Mouse (Mus musculus): ENCODE results near the gene Gm3164. TPM values are rescaled to one million over a fixed set of nuclear protein-coding genes. Genes with fewer than 3 reads are reported as not detected.
"Not testable (repeated sequence)": the region's sequence is repeated elsewhere in the genome, so short reads cannot be mapped to it uniquely, and the experiment has no call there.

Gm3164 gene
- polyA plus RNA-seq, 1 experiment from 2014 or later, result not detected

- not testable (repeated sequence) for ATAC-seq (replicated peaks; ENCODE audit: low FRiP score, low TSS enrichment, low read depth); H3K4me3 ChIP-seq (ENCODE audit: low read depth, low read length); H3K27me3 ChIP-seq (replicated peaks; ENCODE audit: control insufficient read depth, insufficient read depth, low read length); DNase-seq (ENCODE audit: low spot score); H3K9me3 ChIP-seq (ENCODE audit: control insufficient read depth, low read length); H3K9ac ChIP-seq (ENCODE audit: low read length); H3K4me2 ChIP-seq (ENCODE audit: low read length); H3K36me3 ChIP-seq (ENCODE audit: control insufficient read depth, insufficient read depth, low read length); H3K4me1 ChIP-seq (replicated peaks; ENCODE audit: control insufficient read depth, insufficient read depth, low read length); H3K27ac ChIP-seq (ENCODE audit: low read depth)
- WGBS, result 87% methylated on average over 5 of the region's 5 CpGs
Observed at GRCm38 (mm10) chr14:4400115-4400789, 15.0 kb upstream of the Gm3164 start.

GRCm38 (mm10) chr14:4401245-4401644 lies 14.0 kb upstream of the Gm3164 start:
- H3K27me3 ChIP-seq (replicated peaks; ENCODE audit: control insufficient read depth, insufficient read depth, low read length); ATAC-seq (replicated peaks; ENCODE audit: low FRiP score, low TSS enrichment, low read depth); H3K4me3 ChIP-seq (ENCODE audit: low read depth, low read length); H3K4me2 ChIP-seq (ENCODE audit: low read length); H3K4me1 ChIP-seq (replicated peaks; ENCODE audit: control insufficient read depth, insufficient read depth, low read length); H3K9ac ChIP-seq (ENCODE audit: low read length); H3K9me3 ChIP-seq (ENCODE audit: control insufficient read depth, low read length); DNase-seq (ENCODE audit: low spot score); H3K36me3 ChIP-seq (ENCODE audit: control insufficient read depth, insufficient read depth, low read length); H3K27ac ChIP-seq (ENCODE audit: low read depth): not testable (repeated sequence)
- WGBS, result 82% methylated on average over 5 of the region's 5 CpGs

GRCm38 (mm10) chr14:4403840-4404239 lies 11.4 kb upstream of the Gm3164 start:
- ATAC-seq (replicated peaks; ENCODE audit: low FRiP score, low TSS enrichment, low read depth); H3K36me3 ChIP-seq (ENCODE audit: control insufficient read depth, insufficient read depth, low read length); H3K9me3 ChIP-seq (ENCODE audit: control insufficient read depth, low read length); H3K27me3 ChIP-seq (replicated peaks; ENCODE audit: control insufficient read depth, insufficient read depth, low read length); DNase-seq (ENCODE audit: low spot score); H3K4me2 ChIP-seq (ENCODE audit: low read length); H3K27ac ChIP-seq (ENCODE audit: low read depth); H3K9ac ChIP-seq (ENCODE audit: low read length); H3K4me1 ChIP-seq (replicated peaks; ENCODE audit: control insufficient read depth, insufficient read depth, low read length); H3K4me3 ChIP-seq (ENCODE audit: low read depth, low read length): not testable (repeated sequence)

GRCm38 (mm10) chr14:4409939-4410338 lies 5.3 kb upstream of the Gm3164 start:
- H3K4me3 ChIP-seq (ENCODE audit: low read depth, low read length); H3K27ac ChIP-seq (ENCODE audit: low read depth); H3K27me3 ChIP-seq (replicated peaks; ENCODE audit: control insufficient read depth, insufficient read depth, low read length); DNase-seq (ENCODE audit: low spot score); H3K9ac ChIP-seq (ENCODE audit: low read length); H3K36me3 ChIP-seq (ENCODE audit: control insufficient read depth, insufficient read depth, low read length); ATAC-seq (replicated peaks; ENCODE audit: low FRiP score, low TSS enrichment, low read depth); H3K4me2 ChIP-seq (ENCODE audit: low read length); H3K9me3 ChIP-seq (ENCODE audit: control insufficient read depth, low read length); H3K4me1 ChIP-seq (replicated peaks; ENCODE audit: control insufficient read depth, insufficient read depth, low read length): not testable (repeated sequence)
- 64% methylated on average over 1 of the region's 1 CpGs for WGBS

- not testable (repeated sequence) for DNase-seq (ENCODE audit: low spot score); H3K9me3 ChIP-seq (ENCODE audit: control insufficient read depth, low read length); H3K9ac ChIP-seq (ENCODE audit: low read length); H3K4me3 ChIP-seq (ENCODE audit: low read depth, low read length); H3K27ac ChIP-seq (ENCODE audit: low read depth); ATAC-seq (replicated peaks; ENCODE audit: low FRiP score, low TSS enrichment, low read depth); H3K36me3 ChIP-seq (ENCODE audit: control insufficient read depth, insufficient read depth, low read length); H3K4me1 ChIP-seq (replicated peaks; ENCODE audit: control insufficient read depth, insufficient read depth, low read length); H3K4me2 ChIP-seq (ENCODE audit: low read length); H3K27me3 ChIP-seq (replicated peaks; ENCODE audit: control insufficient read depth, insufficient read depth, low read length)
Observed at GRCm38 (mm10) chr14:4430692-4431091, 15.4 kb downstream of the Gm3164 start, which contains the start of gene Gm3173. Gm3173 (plus strand) TSS chr14:4430992.

- H3K4me3 ChIP-seq (ENCODE audit: low read depth, low read length); H3K36me3 ChIP-seq (ENCODE audit: control insufficient read depth, insufficient read depth, low read length); H3K27ac ChIP-seq (ENCODE audit: low read depth); H3K27me3 ChIP-seq (replicated peaks; ENCODE audit: control insufficient read depth, insufficient read depth, low read length); H3K9me3 ChIP-seq (ENCODE audit: control insufficient read depth, low read length); H3K4me1 ChIP-seq (replicated peaks; ENCODE audit: control insufficient read depth, insufficient read depth, low read length); H3K9ac ChIP-seq (ENCODE audit: low read length); DNase-seq (ENCODE audit: low spot score); ATAC-seq (replicated peaks; ENCODE audit: low FRiP score, low TSS enrichment, low read depth); H3K4me2 ChIP-seq (ENCODE audit: low read length): not testable (repeated sequence)
- no CpG with 5 or more reads among the region's 2 CpGs for WGBS
Observed at GRCm38 (mm10) chr14:4481445-4481844, 66.2 kb downstream of the Gm3164 start, which contains the start of gene Gm3182. Gm3182 (plus strand) TSS chr14:4481745.

Other genes starting within 250 kb of the Gm3164 start
- 0.14 and 0.82 TPM in 2 replicates for gene Gm2974, start 232.9 kb upstream of the Gm3164 start, polyA plus RNA-seq (2014; fragmentation: Nextera tagmentation; extraction: Ambion mirVana)
- gene Gm3138, start 165.8 kb upstream of the Gm3164 start, polyA plus RNA-seq (2014; fragmentation: Nextera tagmentation; extraction: Ambion mirVana), result not detected in 2 replicates
- not detected in 2 replicates for gene Gm3149, start 98.2 kb upstream of the Gm3164 start, polyA plus RNA-seq (2014; fragmentation: Nextera tagmentation; extraction: Ambion mirVana)
- gene 2610042L04Rik, start 80.7 kb upstream of the Gm3164 start, polyA plus RNA-seq (2014; fragmentation: Nextera tagmentation; extraction: Ambion mirVana), result 0.38 TPM in 1 of 2 replicates, not detected in the other
- not detected in 2 replicates for gene Gm3159, start 17.9 kb upstream of the Gm3164 start, polyA plus RNA-seq (2014; fragmentation: Nextera tagmentation; extraction: Ambion mirVana)
- gene Gm3173, start 15.5 kb downstream of the Gm3164 start, polyA plus RNA-seq (2014; fragmentation: Nextera tagmentation; extraction: Ambion mirVana), result not detected in 2 replicates
- gene Gm3182, start 66.3 kb downstream of the Gm3164 start, polyA plus RNA-seq (2014; fragmentation: Nextera tagmentation; extraction: Ambion mirVana), result not detected in 2 replicates
- not detected in 2 replicates for gene Gm3047, start 140.0 kb downstream of the Gm3164 start, polyA plus RNA-seq (2014; fragmentation: Nextera tagmentation; extraction: Ambion mirVana)
- not detected in 2 replicates for gene Gm8159, start 216.9 kb downstream of the Gm3164 start, polyA plus RNA-seq (2014; fragmentation: Nextera tagmentation; extraction: Ambion mirVana)
- 0.16 TPM in 1 of 2 replicates, not detected in the other for gene Gm3239, start 248.7 kb downstream of the Gm3164 start, polyA plus RNA-seq (2014; fragmentation: Nextera tagmentation; extraction: Ambion mirVana)